Mouse (Mus musculus) midbrain, embryonic 11.5 days (tissue): ENCODE data around the gene Camk2d. TPM values are rescaled to one million over a fixed set of nuclear protein-coding genes. Genes with fewer than 3 reads are reported as not detected.

Source experiments
- ATAC-seq: fragments of 200-750 bp; cut with Nextera tagmentation; 2 replicates; pipeline ENCODE4 v1.8.0; 2017; ENCODE audit warnings: moderate TSS enrichment, moderate library complexity; ENCODE audit not compliant: low FRiP score
- DNase-seq: peaks from one replicate; pipeline ENCODE4 v3.0.0; 2015; ENCODE audit warnings: low spot score; ENCODE audit errors: missing footprints
- H3K27ac ChIP-seq: fragments of 300-500 bp; sonication (generic); 2 replicates; pipeline ENCODE4 v1.5.1; 2014; ENCODE audit warnings: low read depth, low read length
- H3K27me3 ChIP-seq: fragments of 300-500 bp; sonication (generic); 2 replicates; pipeline ENCODE4 v1.6.1; 2014; ENCODE audit warnings: mild to moderate bottlenecking, low read length, moderate library complexity, mixed read lengths; ENCODE audit not compliant: control insufficient read depth, insufficient read depth
- H3K36me3 ChIP-seq: fragments of 300-500 bp; sonication (generic); 2 replicates; pipeline ENCODE4 v1.6.1; 2014; ENCODE audit warnings: mild to moderate bottlenecking, low read length, moderate library complexity, mixed read lengths; ENCODE audit not compliant: control insufficient read depth, insufficient read depth
- H3K4me1 ChIP-seq: fragments of 300-500 bp; sonication (generic); 2 replicates; pipeline ENCODE4 v1.6.1; 2014; ENCODE audit warnings: low read length; ENCODE audit not compliant: control insufficient read depth, insufficient read depth
- H3K4me2 ChIP-seq: fragments of 300-500 bp; sonication (generic); 2 replicates; pipeline ENCODE4 v1.6.1; 2014; ENCODE audit warnings: mild to moderate bottlenecking, moderate library complexity
- H3K4me3 ChIP-seq: fragments of 300-500 bp; sonication (generic); 2 replicates; pipeline ENCODE4 v1.5.1; 2014; ENCODE audit warnings: low read depth, low read length
- H3K9ac ChIP-seq: fragments of 300-500 bp; sonication (generic); 2 replicates; pipeline ENCODE4 v1.6.1; 2014; ENCODE audit warnings: low read length
- H3K9me3 ChIP-seq: fragments of 300-500 bp; sonication (generic); 2 replicates; pipeline ENCODE4 v1.6.1; 2016; ENCODE audit warnings: low read length; ENCODE audit not compliant: control insufficient read depth
- WGBS: fragments of 180-500 bp; shearing (Covaris S2); extraction: QIAGEN DNeasy Blood & Tissue Kit; methylation state at CpG from one replicate; pipeline ENCODE4 v1.1.7; 2014; 5-methylcytosine and 5-hydroxymethylcytosine counted together
- polyA plus RNA-seq: library from polyadenylated mRNA; unstranded; fragments of >200 nt; fragmentation: Nextera tagmentation; extraction: Ambion mirVana; gene quantifications from 2 replicates; pipeline ENCODE4 v1.2.1, GENCODE M21; 2014

The Camk2d gene
- polyA plus RNA-seq, 1 experiment from 2014 or later, result 13.5 TPM

GRCm38 (mm10) chr3:126831418-126832138, 235.5 kb downstream of the Camk2d start:
- ATAC-seq, result 0 out of 2 replicates have a peak, but pooled peaks have one; percentile 24
- Histone ChIP-seq H3K9me3 (no peaks in the 10 kb centered on the region), H3K4me2 (no peak overlapping the region), H3K4me3 (no peak overlapping the region), H3K36me3 (no peaks in the 10 kb centered on the region), H3K27me3 (no peaks in the 10 kb centered on the region), H3K27ac (no peak overlapping the region), H3K9ac (no peak overlapping the region), H3K4me1 (no peaks in the 10 kb centered on the region)
- 81% methylated on average over 6 of the region's 6 CpGs for WGBS
- no peak for DNase-seq

- no peak overlapping the region for H3K9ac ChIP-seq
- no peak overlapping the region for H3K27ac ChIP-seq
- ATAC-seq (no peak), DNase-seq (no peak)
- no peaks in the 10 kb centered on the region for H3K9me3 ChIP-seq
- H3K4me1 ChIP-seq, result no peaks in the 10 kb centered on the region
- 86% methylated on average over 5 of the region's 5 CpGs for WGBS
- no peak overlapping the region for H3K4me3 ChIP-seq
- no peak overlapping the region for H3K4me2 ChIP-seq
- H3K27me3 ChIP-seq, result no peaks in the 10 kb centered on the region
- no peaks in the 10 kb centered on the region for H3K36me3 ChIP-seq
Observed at GRCm38 (mm10) chr3:126834641-126835167, 238.6 kb downstream of the Camk2d start.

- ATAC-seq (no peak), DNase-seq (no peak)
- Histone ChIP-seq H3K4me3 (no peak overlapping the region), H3K9me3 (no peaks in the 10 kb centered on the region), H3K9ac (no peak overlapping the region), H3K4me1 (no peaks in the 10 kb centered on the region), H3K36me3 (no peaks in the 10 kb centered on the region), H3K27me3 (no peaks in the 10 kb centered on the region), H3K27ac (no peak overlapping the region), H3K4me2 (no peak overlapping the region)
- 89% methylated on average over 9 of the region's 9 CpGs for WGBS
Observed at GRCm38 (mm10) chr3:126842780-126843179, 246.7 kb downstream of the Camk2d start.

GRCm38 (mm10) chr3:126844809-126845208, 248.7 kb downstream of the Camk2d start:
- 95% methylated on average over 7 of the region's 7 CpGs for WGBS
- ATAC-seq, result no peak
- H3K27ac ChIP-seq, result no peak overlapping the region

GRCm38 (mm10) chr3:126848081-126848480, 252.0 kb downstream of the Camk2d start:
- Histone ChIP-seq H3K9me3 (no peaks in the 10 kb centered on the region), H3K9ac (no peak overlapping the region), H3K27ac (no peak overlapping the region), H3K4me2 (no peak overlapping the region), H3K4me1 (no peaks in the 10 kb centered on the region), H3K27me3 (no peaks in the 10 kb centered on the region), H3K36me3 (no peaks in the 10 kb centered on the region), H3K4me3 (no peak overlapping the region)
- WGBS, result 92% methylated on average over 1 of the region's 1 CpGs
- DNase-seq, result no peak
- no peak for ATAC-seq

More at GRCm38 (mm10) chr3:126844809-126845208, 248.7 kb downstream of the Camk2d start:
- Histone ChIP-seq H3K4me3 (no peak overlapping the region), H3K4me1 (no peaks in the 10 kb centered on the region), H3K9me3 (no peaks in the 10 kb centered on the region), H3K4me2 (no peak overlapping the region), H3K27me3 (no peaks in the 10 kb centered on the region), H3K9ac (no peak overlapping the region), H3K36me3 (no peaks in the 10 kb centered on the region)
- no peak for DNase-seq

GRCm38 (mm10) chr3:126860442-126860841, 264.3 kb downstream of the Camk2d start:
- DNase-seq (no peak), ATAC-seq (no peak)
- H3K4me3 ChIP-seq, result no peak overlapping the region
- no peak overlapping the region for H3K27ac ChIP-seq
- H3K27me3 ChIP-seq, result no peaks in the 10 kb centered on the region
- H3K4me2 ChIP-seq, result no peak overlapping the region
- H3K36me3 ChIP-seq, result no peaks in the 10 kb centered on the region
- H3K4me1 ChIP-seq, result no peaks in the 10 kb centered on the region
- no peaks in the 10 kb centered on the region for H3K9me3 ChIP-seq
- H3K9ac ChIP-seq, result no peak overlapping the region

- no peaks in the 10 kb centered on the region for H3K4me1 ChIP-seq
- no peaks in the 10 kb centered on the region for H3K9me3 ChIP-seq
- DNase-seq, result no peak
- H3K9ac ChIP-seq, result no peak overlapping the region
- no peaks in the 10 kb centered on the region for H3K27me3 ChIP-seq
- H3K4me2 ChIP-seq, result no peak overlapping the region
- H3K4me3 ChIP-seq, result no peak overlapping the region
- ATAC-seq, result no peak
- no peak overlapping the region for H3K27ac ChIP-seq
- no peaks in the 10 kb centered on the region for H3K36me3 ChIP-seq
- WGBS, result 83% methylated on average over 3 of the region's 3 CpGs
Observed at GRCm38 (mm10) chr3:126869561-126869960, 273.5 kb downstream of the Camk2d start.

GRCm38 (mm10) chr3:126870688-126871087, 274.6 kb downstream of the Camk2d start:
- no peaks in the 10 kb centered on the region for H3K4me1 ChIP-seq
- no peak overlapping the region for H3K4me3 ChIP-seq
- ATAC-seq (no peak), DNase-seq (no peak)
- no peak overlapping the region for H3K27ac ChIP-seq
- no peaks in the 10 kb centered on the region for H3K9me3 ChIP-seq
- H3K9ac ChIP-seq, result no peak overlapping the region
- 80% methylated on average over 1 of the region's 1 CpGs for WGBS
- H3K36me3 ChIP-seq, result no peaks in the 10 kb centered on the region
- no peak overlapping the region for H3K4me2 ChIP-seq
- H3K27me3 ChIP-seq, result no peaks in the 10 kb centered on the region

GRCm38 (mm10) chr3:126878233-126878632, 282.1 kb downstream of the Camk2d start:
- no peak overlapping the region for H3K27ac ChIP-seq
- ATAC-seq, result no peak
- no peaks in the 10 kb centered on the region for H3K36me3 ChIP-seq
- H3K9me3 ChIP-seq, result no peaks in the 10 kb centered on the region
- DNase-seq, result no peak
- no peaks in the 10 kb centered on the region for H3K27me3 ChIP-seq
- H3K4me1 ChIP-seq, result no peaks in the 10 kb centered on the region
- no peak overlapping the region for H3K9ac ChIP-seq
- H3K4me2 ChIP-seq, result no peak overlapping the region
- no peak overlapping the region for H3K4me3 ChIP-seq
- 73% methylated on average over 1 of the region's 1 CpGs for WGBS
